Comparison of ENCODE assay signal across 22 mouse cellular contexts in genomic region chr2:33801760-33802159, GRCm38 (mm10).
A peak's percentile ranks its signal among the peaks of the same experiment; 100 is the strongest.
DNase-seq lines count a peak whose midpoint lies in the region; ATAC-seq and TF ChIP-seq lines count a peak whose summit lies in the region.
"Had no signal": no experiment of that assay in that cellular context is flagged by ENCODE, and none has a peak within 500 bp of the region (broad histone marks: within the 10 kb centered on the region; RNA-seq: fewer than 3 reads in every experiment).

No protein-coding gene starts in this region.

- WGBS in lung, adult 2 months, result 77% methylated on average over 13 of the region's 13 CpGs
- WGBS in limb, embryonic 11.5 days, result 32% methylated on average over 13 of the region's 13 CpGs

- intact Hi-C loops in left cerebral cortex, postnatal 25 days (cut with DNase I), result no loop called here

- DNase-seq in frontal cortex, postnatal 10 days (ENCODE audit: low spot score in 2 of 2), result no peak
- DNase-seq in lung, postnatal 10 days, result peak; percentile 47
- no peak for DNase-seq in lung, adult 2 months
- no peak for DNase-seq in limb, embryonic 11.5 days (ENCODE audit: low spot score)
- DNase-seq in retina, embryonic 14.5 days (ENCODE audit: low spot score), result peak; percentile 40
- no peak for DNase-seq in left cerebral cortex, postnatal 25 days (ENCODE audit: low spot score in 2 of 2)
- DNase-seq: adrenal gland, postnatal 14 days; cerebellum, adult 11 months; cerebellum, postnatal 25 days; heart, postnatal 10 days; kidney, adult 9 months; kidney, postnatal 25 days; layer of hippocampus, adult 9-11 months; liver; thymus, adult 18-20 months had no signal

- peaks cover 2% of the 10 kb centered on the region; the same call in 1 of the 2 replicates for H3K36me3 ChIP-seq in limb, embryonic 11.5 days (ENCODE audit: control insufficient read depth, insufficient read depth, low read length)
- H3K36me3 ChIP-seq: intestine, embryonic 15.5 days had no signal

- H3K4me3 ChIP-seq in lung, adult 2 months (replicated peaks; ENCODE audit: extremely low read depth, low read depth, low read length), result no peak overlapping the region
- H3K4me3 ChIP-seq in limb, embryonic 11.5 days (ENCODE audit: low read depth, low read length), result no peak overlapping the region
- H3K4me3 ChIP-seq: intestine, embryonic 15.5 days; left cerebral cortex, adult 2 months; stomach, embryonic 15.5 days had no signal

- no peaks in the 10 kb centered on the region for H3K27me3 ChIP-seq in limb, embryonic 11.5 days (ENCODE audit: control insufficient read depth, insufficient read depth, low read length)
- H3K27me3 ChIP-seq: intestine, embryonic 15.5 days; stomach, embryonic 15.5 days had no signal

- H3K27ac ChIP-seq in limb, embryonic 11.5 days (replicated peaks; ENCODE audit: low read depth, low read length), result no peak overlapping the region
- H3K27ac ChIP-seq: intestine, embryonic 15.5 days; left cerebral cortex, adult 2 months; macrophage; stomach, embryonic 15.5 days had no signal

- no peaks in the 10 kb centered on the region for H3K9me3 ChIP-seq in limb, embryonic 11.5 days (ENCODE audit: control insufficient read depth, low read length)
- H3K9me3 ChIP-seq: intestine, embryonic 15.5 days; stomach, embryonic 15.5 days had no signal

- H3K4me2 ChIP-seq in limb, embryonic 11.5 days (ENCODE audit: low read depth, severe bottlenecking), result no peak overlapping the region
- H3K4me2 ChIP-seq: heart, embryonic 11.5 days; intestine, embryonic 15.5 days; midbrain, embryonic 11.5 days; stomach, embryonic 15.5 days had no signal

- 0 out of 2 replicates have a peak, but pooled peaks have one; percentile 25 for ATAC-seq in frontal cortex, adult (ENCODE audit: low TSS enrichment)
- peak; percentile 31; the same call in 1 of the 2 replicates for ATAC-seq in limb, embryonic 11.5 days (ENCODE audit: insufficient number of reproducible peaks, low FRiP score, low TSS enrichment, low read depth)
- ATAC-seq: intestine, embryonic 15.5 days had no signal

- no peak overlapping the region for H3K9ac ChIP-seq in limb, embryonic 11.5 days (ENCODE audit: low read length)
- H3K9ac ChIP-seq: intestine, embryonic 15.5 days; stomach, embryonic 15.5 days had no signal

- TF ChIP-seq POLR2A in lung, adult 2 months (IDR thresholded peaks at IDR 0.05; ENCODE audit: borderline replicate concordance, extremely low read depth, low read depth, low read length), result no peak

- H3K4me1 ChIP-seq in lung, adult 2 months (ENCODE audit: control insufficient read depth, insufficient read depth, low read length), result peaks cover 2% of the 10 kb centered on the region; the same call in 1 of the 2 replicates
- H3K4me1 ChIP-seq in limb, embryonic 11.5 days (ENCODE audit: control insufficient read depth, insufficient read depth, low read length), result peaks cover 22% of the 10 kb centered on the region
- H3K4me1 ChIP-seq: intestine, embryonic 15.5 days; stomach, embryonic 15.5 days had no signal

- TF ChIP-seq CTCF in lung, adult 2 months (IDR thresholded peaks at IDR 0.05; ENCODE audit: insufficient read depth, low read length), result no peak

Comparison
In these comparisons a context has a peak if more than half of its experiments do, and no peak if none do; other contexts are left out.
1. DNase-seq: peak in lung, postnatal 10 days (single experiment) and retina, embryonic 14.5 days (single experiment); none in frontal cortex, postnatal 10 days (0 of 2), lung, adult 2 months (single experiment), limb, embryonic 11.5 days (single experiment) and left cerebral cortex, postnatal 25 days (0 of 2).